37 mouse cellular contexts compared by ENCODE assay signal in the genomic region with DNA sequence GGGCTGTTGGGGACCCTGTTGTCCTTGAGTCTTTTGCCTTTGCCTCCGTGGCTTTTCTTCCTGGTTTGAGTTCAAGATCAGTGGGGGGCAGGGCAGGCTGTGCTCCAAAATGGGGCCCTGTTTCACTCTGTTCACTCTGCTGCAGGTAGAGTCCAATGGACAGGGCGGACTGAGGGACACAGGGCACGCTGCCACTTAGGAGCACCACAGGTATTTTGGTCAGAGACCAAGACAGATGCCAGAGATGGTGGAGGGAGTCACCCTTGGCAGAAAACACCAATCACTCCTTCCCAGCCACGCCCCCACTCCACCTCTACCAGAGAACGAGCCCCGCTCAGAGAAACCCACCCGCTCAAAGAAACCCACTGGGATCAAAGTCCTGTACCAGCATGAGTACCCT. TPM values are rescaled to one million over a fixed set of nuclear protein-coding genes. Genes with fewer than 3 reads are reported as not detected.
DNase-seq lines count a peak whose midpoint lies in the region; ATAC-seq lines count a peak whose summit lies in the region.
"Had no signal": no experiment of that assay in that cellular context is flagged by ENCODE, and none has a peak within 500 bp of the region (broad histone marks: within the 10 kb centered on the region; RNA-seq: fewer than 3 reads in every experiment).

No protein-coding gene starts in this region.

- intact Hi-C loops in left cerebral cortex, postnatal 4 days (cut with DNase I), result no loop called here

- H3K4me2 ChIP-seq in kidney, embryonic 14.5 days (replicated peaks; ENCODE audit: low read depth, low read length), result no peak overlapping the region
- no peak overlapping the region for H3K4me2 ChIP-seq in forebrain, embryonic 13.5 days
- H3K4me2 ChIP-seq: embryonic facial prominence, embryonic 15.5 days; hindbrain, embryonic 15.5 days; limb, embryonic 13.5 days; liver, embryonic 13.5 days; midbrain, embryonic 12.5 days; neural tube, embryonic 12.5 days had no signal

- H3K4me1 ChIP-seq in kidney, embryonic 14.5 days (ENCODE audit: control insufficient read depth, insufficient read depth, low read length), result peaks cover 10% of the 10 kb centered on the region
- peaks cover 10% of the 10 kb centered on the region for H3K4me1 ChIP-seq in forebrain, embryonic 13.5 days

- ATAC-seq in kidney, embryonic 14.5 days (ENCODE audit: low FRiP score, low TSS enrichment), result no peak
- no peak for ATAC-seq in forebrain, embryonic 13.5 days
- ATAC-seq: CD4-positive, CD25-positive, alpha-beta regulatory T cell, adult 4 months; forebrain, embryonic 14.5 days; inflammation-experienced regulatory T-cells, adult 6 months; lung, postnatal 0 days had no signal

- no peaks in the 10 kb centered on the region for H3K36me3 ChIP-seq in kidney, embryonic 14.5 days (ENCODE audit: control insufficient read depth, insufficient read depth, low read length)
- no peaks in the 10 kb centered on the region for H3K36me3 ChIP-seq in forebrain, embryonic 13.5 days (ENCODE audit: poor library complexity, severe bottlenecking)
- H3K36me3 ChIP-seq: embryonic facial prominence, embryonic 10.5 days; embryonic facial prominence, embryonic 15.5 days; hindbrain, embryonic 10.5 days; hindbrain, embryonic 15.5 days; limb, embryonic 13.5 days; liver, embryonic 13.5 days; midbrain, embryonic 12.5 days; neural tube, embryonic 12.5 days had no signal

- DNase-seq in kidney, adult 11 months, result peak; percentile 52
- DNase-seq in left cerebral cortex, postnatal 4 days, result peak; percentile 32
- no peak for DNase-seq in left cerebral cortex, adult 8-10 months (ENCODE audit: low spot score in 2 of 2)
- peak; percentile 74 for DNase-seq in cerebellum, adult 9-11 months
- DNase-seq in spleen, postnatal 10 days (ENCODE audit: low spot score in 2 of 2), result no peak
- DNase-seq: adrenal gland, postnatal 25 days; gastrocnemius, postnatal 14 days; heart, postnatal 14 days; kidney, adult 8-10 months; layer of hippocampus, adult 9-11 months; liver, embryonic 13.5 days; lung, adult 18-20 months; lung, postnatal 4 days; right cerebral cortex, adult 18-20 months had no signal

- WGBS in kidney, embryonic 14.5 days, result 47% methylated on average over 7 of the region's 7 CpGs
- 51% methylated on average over 7 of the region's 7 CpGs for WGBS in forebrain, embryonic 13.5 days

- no peaks in the 10 kb centered on the region; the same call in 1 of the 2 replicates for H3K27me3 ChIP-seq in kidney, embryonic 14.5 days (ENCODE audit: control insufficient read depth, insufficient read depth, low read length)
- H3K27me3 ChIP-seq in forebrain, embryonic 13.5 days, result peaks cover 5% of the 10 kb centered on the region; the same call in 1 of the 2 replicates
- H3K27me3 ChIP-seq: embryonic facial prominence, embryonic 15.5 days; hindbrain, embryonic 15.5 days; limb, embryonic 13.5 days had no signal

- H3K27ac ChIP-seq in kidney, embryonic 14.5 days (ENCODE audit: low read depth, low read length), result no peak overlapping the region
- no peak overlapping the region for H3K27ac ChIP-seq in forebrain, embryonic 13.5 days
- H3K27ac ChIP-seq: embryonic facial prominence, embryonic 10.5 days; embryonic facial prominence, embryonic 15.5 days; hindbrain, embryonic 10.5 days; hindbrain, embryonic 15.5 days; limb, embryonic 13.5 days; liver, embryonic 13.5 days; midbrain, embryonic 12.5 days; neural tube, embryonic 12.5 days had no signal

- H3K4me3 ChIP-seq in kidney, embryonic 14.5 days (ENCODE audit: low read length), result no peak overlapping the region
- H3K4me3 ChIP-seq in forebrain, embryonic 13.5 days, result no peak overlapping the region
- H3K4me3 ChIP-seq: embryonic facial prominence, embryonic 10.5 days; embryonic facial prominence, embryonic 15.5 days; hindbrain, embryonic 10.5 days; hindbrain, embryonic 15.5 days; limb, embryonic 13.5 days; liver, embryonic 13.5 days; megakaryocyte, embryonic 14.5 days; midbrain, embryonic 12.5 days; myocyte; neural tube, embryonic 12.5 days had no signal

- no peaks in the 10 kb centered on the region for H3K9me3 ChIP-seq in kidney, embryonic 14.5 days (ENCODE audit: control insufficient read depth, low read length)
- H3K9me3 ChIP-seq in forebrain, embryonic 13.5 days (replicated peaks), result no peaks in the 10 kb centered on the region
- H3K9me3 ChIP-seq: embryonic facial prominence, embryonic 10.5 days; embryonic facial prominence, embryonic 15.5 days; hindbrain, embryonic 10.5 days; hindbrain, embryonic 15.5 days; limb, embryonic 13.5 days; liver, embryonic 13.5 days; midbrain, embryonic 12.5 days; neural tube, embryonic 12.5 days had no signal

- H3K9ac ChIP-seq in kidney, embryonic 14.5 days (ENCODE audit: low read depth, low read length), result no peak overlapping the region
- no peak overlapping the region for H3K9ac ChIP-seq in forebrain, embryonic 13.5 days
- H3K9ac ChIP-seq: embryonic facial prominence, embryonic 15.5 days; hindbrain, embryonic 15.5 days; limb, embryonic 13.5 days; liver, embryonic 13.5 days; midbrain, embryonic 12.5 days; neural tube, embryonic 12.5 days had no signal

RNA-seq across cellular contexts. Expression of gene Rps10, which starts 9.3 kb away (rescaled TPM):
- 1,163 and 1,521 TPM in 2 replicates for polyA plus RNA-seq in kidney, embryonic 14.5 days (2014; fragmentation: Nextera tagmentation; extraction: Ambion mirVana)
- 100 to 1,000 TPM; 695 to 751 TPM for total RNA-seq in left cerebral cortex, postnatal 4 days (2021)
- total RNA-seq in left cerebral cortex, adult 8-10 months (2022), result 100 to 1,000 TPM; 424 to 529 (median 492) TPM
- polyA plus RNA-seq in forebrain, embryonic 13.5 days (2015; fragmentation: Nextera tagmentation; extraction: Ambion mirVana), result 659 and 777 TPM in 2 replicates

RNA-seq across cellular contexts. Expression of gene Pacsin1, which starts 9.5 kb away (rescaled TPM):
- polyA plus RNA-seq in kidney, embryonic 14.5 days (2014; fragmentation: Nextera tagmentation; extraction: Ambion mirVana), result 1.3 and 1.7 TPM in 2 replicates
- 10 to 100 TPM; 66.7 to 77.1 TPM for total RNA-seq in left cerebral cortex, postnatal 4 days (2021)
- 100 to 1,000 TPM; 377 to 404 (median 391) TPM for total RNA-seq in left cerebral cortex, adult 8-10 months (2022)
- polyA plus RNA-seq in forebrain, embryonic 13.5 days (2015; fragmentation: Nextera tagmentation; extraction: Ambion mirVana), result 14.8 and 18.2 TPM in 2 replicates
- total RNA-seq: granulocyte monocyte progenitor cell, adult 5-6 weeks had no signal

RNA-seq across cellular contexts. Expression of gene RPS10-NUDT3, which starts 10.8 kb away (rescaled TPM):
- not detected in 2 replicates for polyA plus RNA-seq in kidney, embryonic 14.5 days (2014; fragmentation: Nextera tagmentation; extraction: Ambion mirVana)
- total RNA-seq in left cerebral cortex, postnatal 4 days (2021), result not detected
- total RNA-seq in left cerebral cortex, adult 8-10 months (2022), result 1 to 10 TPM in 1 of 4 experiments, not detected in 3; 2.0 TPM
- polyA plus RNA-seq in forebrain, embryonic 13.5 days (2015; fragmentation: Nextera tagmentation; extraction: Ambion mirVana), result not detected in 2 replicates
- total RNA-seq: adrenal gland, adult 18-20 months; adrenal gland, postnatal 25 days; gastrocnemius, postnatal 14 days; granulocyte monocyte progenitor cell, adult 5-6 weeks; heart, postnatal 14 days; left cerebral cortex, adult 18-20 months; midbrain, postnatal 0 days had no signal
- polyA plus RNA-seq: CD4-positive, CD25-positive, alpha-beta regulatory T cell, adult 4 months; embryonic facial prominence, embryonic 10.5 days; embryonic facial prominence, embryonic 15.5 days; forebrain, embryonic 14.5 days; heart, embryonic 14.5 days; hindbrain, embryonic 15.5 days; inflammation-experienced regulatory T-cells, adult 6 months; limb, embryonic 13.5 days; liver, embryonic 13.5 days; lung, postnatal 0 days; midbrain, embryonic 12.5 days; midbrain, postnatal 0 days; myocyte; neural tube, embryonic 12.5 days; spleen, adult 2 months; stomach, embryonic 14.5 days; testis, adult 2 months had no signal

RNA-seq across cellular contexts. Expression of gene Nudt3, which starts 22.5 kb away (rescaled TPM):
- polyA plus RNA-seq in kidney, embryonic 14.5 days (2014; fragmentation: Nextera tagmentation; extraction: Ambion mirVana), result 32.2 and 74.9 TPM in 2 replicates
- total RNA-seq in left cerebral cortex, postnatal 4 days (2021), result 100 to 1,000 TPM; 506 to 527 TPM
- 100 to 1,000 TPM; 583 to 634 (median 585) TPM for total RNA-seq in left cerebral cortex, adult 8-10 months (2022)
- 191 and 196 TPM in 2 replicates for polyA plus RNA-seq in forebrain, embryonic 13.5 days (2015; fragmentation: Nextera tagmentation; extraction: Ambion mirVana)

Comparison
In these comparisons a context has a peak if more than half of its experiments do, and no peak if none do; other contexts are left out.
1. DNase-seq: peak in kidney, adult 11 months (single experiment), left cerebral cortex, postnatal 4 days (single experiment) and cerebellum, adult 9-11 months (single experiment); none in left cerebral cortex, adult 8-10 months (0 of 2) and spleen, postnatal 10 days (0 of 2).
2. RNA of gene Pacsin1, which starts 9.5 kb away (total RNA-seq): 377 to 404 TPM in left cerebral cortex, adult 8-10 months; 66.7 to 77.1 TPM in left cerebral cortex, postnatal 4 days; every median in the first group is over 4 times any median in the second.